Mouse (Mus musculus) small intestine, adult 2 months (tissue): ENCODE measurements at regions not wholly inside any gene's neighbourhood (a gene's known extent, or its start where the extent isn't known, plus 50 kb on each side); places are given as distances from the start of the nearest gene placed in this dataset.
"Not testable (repeated sequence)": the region's sequence is repeated elsewhere in the genome, so short reads cannot be mapped to it uniquely, and the experiment has no call there.

Source experiments
- H3K27ac ChIP-seq: fragments of 200-500 bp; 2 replicates; pipeline ENCODE4 v1.5.1; 2012; ENCODE audit warnings: low read depth, low read length, control low read depth, inconsistent platforms; ENCODE audit not compliant: insufficient read depth
- H3K27me3 ChIP-seq: fragments of 200-500 bp; 2 replicates; pipeline ENCODE4 v1.6.1; 2012; ENCODE audit warnings: mild to moderate bottlenecking, moderate library complexity, low read length, inconsistent platforms; ENCODE audit not compliant: control insufficient read depth, insufficient read depth
- H3K36me3 ChIP-seq: fragments of 200-500 bp; 2 replicates; pipeline ENCODE4 v1.6.1; 2012; ENCODE audit warnings: mild to moderate bottlenecking, low read length, control low read depth, inconsistent platforms; ENCODE audit not compliant: control insufficient read depth, insufficient read depth
- H3K4me1 ChIP-seq: fragments of 200-500 bp; 2 replicates; pipeline ENCODE4 v1.6.1; 2012; ENCODE audit warnings: low read length, inconsistent platforms, mixed read lengths; ENCODE audit not compliant: control insufficient read depth, insufficient read depth, insufficient read length
- H3K4me3 ChIP-seq: fragments of 200-500 bp; 2 replicates; pipeline ENCODE4 v1.5.1; 2012; ENCODE audit warnings: low read depth, mild to moderate bottlenecking, control low read depth, inconsistent platforms, low read length, moderate library complexity
- CTCF ChIP-seq: fragments of 200-500 bp; IDR thresholded peaks from 2 replicates; pipeline ENCODE4 v1.5.1; 2012; ENCODE audit warnings: low read depth, mild to moderate bottlenecking, control low read depth, inconsistent platforms, low read length, moderate library complexity, mixed read lengths; ENCODE audit not compliant: insufficient replicate concordance, insufficient read length; ENCODE audit errors: extremely low read depth
- POLR2A ChIP-seq: fragments of 200-500 bp; IDR thresholded peaks from 2 replicates; pipeline ENCODE4 v1.6.1; 2012; ENCODE audit warnings: low read depth, mild to moderate bottlenecking, control low read depth, inconsistent platforms, low read length, moderate library complexity
- WGBS: fragments of 180-500 bp; shearing (Covaris S2); methylation state at CpG from one replicate; pipeline ENCODE4 v1.1.7; 2018; 5-methylcytosine and 5-hydroxymethylcytosine counted together

GRCm38 (mm10) chr7:83443596-83444278 is 141.0 kb upstream of the Tmc3 start:
- WGBS = 43% methylated on average over 16 of the region's 16 CpGs
- H3K27me3 ChIP-seq = no peaks in the 10 kb centered on the region

GRCm38 (mm10) chr7:83444279-83444615 is 140.5 kb upstream of the Tmc3 start:
- 66% methylated on average over 1 of the region's 1 CpGs for WGBS
- Histone ChIP-seq H3K27me3 (no peaks in the 10 kb centered on the region), H3K4me3 (no peak overlapping the region), H3K4me1 (no peaks in the 10 kb centered on the region), H3K36me3 (no peaks in the 10 kb centered on the region), H3K27ac (no peak overlapping the region)
- TF ChIP-seq CTCF = no peak
- no peak for TF ChIP-seq POLR2A

More at GRCm38 (mm10) chr7:83443596-83444278, 141.0 kb upstream of the Tmc3 start:
- no peak overlapping the region for H3K27ac ChIP-seq
- no peak overlapping the region for H3K4me3 ChIP-seq
- TF ChIP-seq POLR2A = no peak
- TF ChIP-seq CTCF = no peak
- H3K36me3 ChIP-seq = no peaks in the 10 kb centered on the region
- H3K4me1 ChIP-seq = no peaks in the 10 kb centered on the region

GRCm38 (mm10) chr7:83445181-83445926 is 139.4 kb upstream of the Tmc3 start:
- Histone ChIP-seq H3K36me3 (no peaks in the 10 kb centered on the region), H3K4me1 (no peaks in the 10 kb centered on the region), H3K4me3 (no peak overlapping the region), H3K27me3 (no peaks in the 10 kb centered on the region), H3K27ac (no peak overlapping the region)
- TF ChIP-seq POLR2A (no peak), CTCF (no peak)
- 54% methylated on average over 5 of the region's 5 CpGs for WGBS

- Histone ChIP-seq H3K36me3 (no peaks in the 10 kb centered on the region), H3K4me3 (no peak overlapping the region), H3K27ac (no peak overlapping the region), H3K27me3 (no peaks in the 10 kb centered on the region), H3K4me1 (no peaks in the 10 kb centered on the region)
- TF ChIP-seq POLR2A (no peak), CTCF (no peak)
- 40% methylated on average over 3 of the region's 3 CpGs for WGBS
Measured at GRCm38 (mm10) chr7:83450346-83450745, 134.4 kb upstream of the Tmc3 start.

- Histone ChIP-seq H3K4me3 (no peak overlapping the region), H3K27ac (no peak overlapping the region), H3K27me3 (no peaks in the 10 kb centered on the region), H3K4me1 (no peaks in the 10 kb centered on the region), H3K36me3 (no peaks in the 10 kb centered on the region)
- TF ChIP-seq CTCF (no peak), POLR2A (no peak)
- WGBS = 11% methylated on average over 7 of the region's 7 CpGs
Measured at GRCm38 (mm10) chr7:83452309-83452708, 132.4 kb upstream of the Tmc3 start.

GRCm38 (mm10) chr7:83459520-83459919 is 125.2 kb upstream of the Tmc3 start:
- TF ChIP-seq POLR2A (no peak), CTCF (no peak)
- WGBS = 68% methylated on average over 3 of the region's 3 CpGs

GRCm38 (mm10) chr7:83467006-83467405 is 117.7 kb upstream of the Tmc3 start:
- no peak overlapping the region for H3K4me3 ChIP-seq

More at GRCm38 (mm10) chr7:83459520-83459919, 125.2 kb upstream of the Tmc3 start:
- H3K4me1 ChIP-seq = no peaks in the 10 kb centered on the region
- no peak overlapping the region for H3K4me3 ChIP-seq
- no peak overlapping the region for H3K27ac ChIP-seq
- no peaks in the 10 kb centered on the region for H3K36me3 ChIP-seq
- no peaks in the 10 kb centered on the region for H3K27me3 ChIP-seq

GRCm38 (mm10) chr7:83469856-83470255 is 114.9 kb upstream of the Tmc3 start:
- WGBS = 79% methylated on average over 4 of the region's 4 CpGs
- not testable (repeated sequence) for H3K27ac ChIP-seq, H3K4me1 ChIP-seq, H3K36me3 ChIP-seq, H3K4me3 ChIP-seq, H3K27me3 ChIP-seq

More at GRCm38 (mm10) chr7:83467006-83467405, 117.7 kb upstream of the Tmc3 start:
- WGBS = 73% methylated on average over 8 of the region's 8 CpGs
- Histone ChIP-seq H3K36me3 (no peaks in the 10 kb centered on the region), H3K27me3 (no peaks in the 10 kb centered on the region), H3K4me1 (no peaks in the 10 kb centered on the region), H3K27ac (no peak overlapping the region)
- TF ChIP-seq POLR2A (no peak), CTCF (no peak)
